Mouse (Mus musculus): ENCODE data around the gene Dscaml1.

DNA sequence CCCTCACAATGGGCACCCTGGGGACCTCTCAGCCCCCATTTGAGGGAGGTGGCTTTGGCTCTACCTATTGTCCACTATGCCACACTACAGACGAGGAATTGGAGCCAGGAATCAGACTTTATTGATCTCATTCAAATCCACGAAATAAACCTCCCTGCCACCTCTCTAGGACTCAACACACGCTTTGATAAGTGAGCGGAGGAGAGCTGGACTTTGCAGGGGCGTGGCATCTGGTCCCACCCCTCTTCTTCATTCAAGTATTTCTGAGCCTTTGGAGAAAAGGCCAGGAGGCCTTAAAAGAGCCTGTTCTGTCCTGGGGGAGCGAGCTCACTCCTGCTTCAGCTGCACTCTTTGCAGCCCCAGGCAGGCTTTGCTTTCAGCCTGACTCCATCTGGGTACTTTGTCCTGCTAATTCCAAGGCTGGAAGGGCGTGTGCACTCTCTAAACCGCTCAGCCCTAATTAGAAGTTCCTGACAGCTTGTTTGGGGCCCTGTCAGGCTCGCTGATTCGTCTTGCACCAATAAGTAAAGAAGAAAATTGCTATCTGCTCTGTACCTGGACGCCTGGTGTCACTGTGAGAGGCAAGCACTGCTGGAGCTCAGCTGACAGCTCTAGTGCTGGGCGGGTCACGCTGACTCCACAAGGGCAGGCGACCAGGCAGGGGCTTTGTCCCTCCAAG, 75.7 kb downstream of the Dscaml1 start:
- TF ChIP-seq CTCF (IDR thresholded peaks at IDR 0.05; ENCODE audit: low read depth) (no peak), EP300 (optimal IDR thresholded peaks at IDR 0.05) (no peak)
